Mouse (Mus musculus) adrenal gland, postnatal 10 days (tissue): ENCODE data around the gene Wasf2. TPM values are rescaled to one million over a fixed set of nuclear protein-coding genes. Genes with fewer than 3 reads are reported as not detected.

Experiments used
- DNase-seq: peaks from one replicate; pipeline ENCODE4 v3.0.0; 2021; ENCODE audit warnings: mixed read lengths
- total RNA-seq, 2 experiments: library from RNA; stranded (reverse); gene quantifications; 2 replicates each; pipeline ENCODE4 v1.2.3; 2021

The Wasf2 gene
- total RNA-seq, 2 experiments from 2014 or later: 122 to 123 TPM

GRCm38 (mm10) chr4:133202254-133202653 is 71.9 kb downstream of the Wasf2 start:
- no peak for DNase-seq

DNA sequence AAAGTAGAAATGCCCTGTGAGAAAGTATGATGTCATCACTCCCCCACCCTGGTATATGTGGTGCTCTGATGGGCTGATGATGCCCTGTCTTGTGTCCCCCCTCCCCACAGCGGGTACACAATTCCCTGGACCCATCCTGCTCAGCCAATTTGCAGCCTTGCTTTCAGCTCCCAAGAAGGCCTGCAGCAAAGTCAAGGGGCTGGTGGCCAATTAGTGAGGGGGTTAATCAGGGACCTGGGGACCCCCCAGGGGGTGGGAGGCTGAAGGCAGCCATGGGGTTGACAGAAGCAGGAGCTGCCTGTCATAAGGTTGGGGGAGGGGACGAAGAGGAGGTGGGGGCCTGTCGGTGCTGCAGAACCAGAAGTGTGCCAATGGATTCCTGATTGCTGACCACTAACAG is 73.3 kb downstream of the Wasf2 start:
- no peak for DNase-seq

DNA sequence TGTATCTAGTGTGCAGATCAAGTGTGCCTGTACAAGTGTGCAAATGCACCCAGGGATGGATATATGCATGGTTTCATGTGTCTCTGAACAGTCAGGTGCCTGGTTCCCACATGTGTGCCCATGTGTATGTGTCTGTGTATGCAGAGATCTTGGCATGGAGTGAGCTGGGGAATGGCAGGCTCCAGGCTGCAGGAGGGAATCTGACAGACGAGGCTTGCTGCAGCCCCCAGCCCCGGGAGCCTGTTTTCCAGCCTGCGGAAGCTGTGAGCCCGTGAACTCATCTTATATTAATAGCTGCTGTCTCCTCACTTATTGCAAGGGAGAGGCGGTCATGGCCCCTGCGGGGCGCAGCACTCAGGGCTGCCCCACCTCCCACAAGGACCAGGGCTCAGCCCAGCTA is 74.1 kb downstream of the Wasf2 start:
- no peak for DNase-seq

- peak; percentile 67 for DNase-seq
These were observed 79.1 kb downstream of the Wasf2 start for GRCm38 (mm10) chr4:133209366-133209765.

- DNase-seq: no peak
These were observed 79.9 kb downstream of the Wasf2 start for GRCm38 (mm10) chr4:133210023-133210787.

- DNase-seq: no peak
These were observed 80.6 kb downstream of the Wasf2 start for GRCm38 (mm10) chr4:133210788-133211390.

GRCm38 (mm10) chr4:133211751-133212561 is 81.7 kb downstream of the Wasf2 start, which contains the start of the genes Cd164l2 and Gpr3:
Cd164l2 (plus strand) TSS chr4:133212131.
Gpr3 (minus strand) TSS chr4:133212536.
- peak; percentile 25 for DNase-seq

- peak; percentile 87 for DNase-seq
These were observed 82.4 kb downstream of the Wasf2 start for GRCm38 (mm10) chr4:133212562-133213267.

- no peak for DNase-seq
These were observed 82.9 kb downstream of the Wasf2 start for GRCm38 (mm10) chr4:133213268-133213590.

- no peak for DNase-seq
These were observed 83.4 kb downstream of the Wasf2 start for GRCm38 (mm10) chr4:133213661-133214060.

- peak; percentile 72 for DNase-seq
These were observed 87.3 kb downstream of the Wasf2 start for GRCm38 (mm10) chr4:133217641-133218040.

DNA sequence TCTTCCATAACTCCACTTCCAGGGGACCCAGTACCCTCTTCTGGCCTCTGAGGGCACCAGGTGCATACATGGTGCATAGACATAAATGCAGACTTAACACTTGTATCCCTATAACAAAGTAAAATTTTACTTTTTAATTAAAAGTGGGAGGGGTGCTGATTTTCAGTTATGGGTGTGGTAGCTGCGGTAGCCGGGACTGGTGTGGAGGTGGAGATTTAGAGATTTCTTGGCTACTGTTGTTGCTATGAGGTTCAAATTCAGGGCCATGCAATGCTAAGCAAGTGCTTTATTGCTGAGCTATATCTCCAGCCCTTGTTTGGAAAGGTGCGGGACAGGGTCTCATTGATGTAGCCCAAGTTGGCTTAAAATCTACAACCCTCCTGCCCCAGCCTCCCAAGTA is 88.4 kb downstream of the Wasf2 start:
- DNase-seq: no peak

GRCm38 (mm10) chr4:133220656-133221055 is 90.4 kb downstream of the Wasf2 start:
- DNase-seq: no peak

- no peak for DNase-seq
These were observed 91.4 kb downstream of the Wasf2 start for GRCm38 (mm10) chr4:133221701-133222100.

DNA sequence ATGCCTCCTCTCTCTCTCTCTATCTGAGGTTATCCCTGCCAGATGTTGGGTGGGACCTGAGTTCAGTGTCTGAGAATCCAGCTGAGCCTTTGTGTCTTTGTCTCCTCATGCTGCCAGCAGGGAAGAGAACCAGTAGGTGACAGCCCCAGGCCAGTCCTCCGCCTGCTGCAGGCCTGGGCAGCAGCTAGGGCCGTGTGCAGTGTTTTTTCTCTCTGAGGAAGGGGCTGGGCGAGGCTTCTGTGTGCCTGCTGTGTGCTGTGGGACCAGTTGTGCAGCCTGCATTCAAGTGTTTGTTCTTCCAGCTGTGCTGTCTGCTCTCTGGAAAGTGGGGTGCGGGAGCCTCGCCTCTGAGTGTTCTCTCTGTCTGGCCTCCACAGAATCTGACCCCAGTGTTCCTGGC is 93.6 kb downstream of the Wasf2 start:
- no peak for DNase-seq

DNA sequence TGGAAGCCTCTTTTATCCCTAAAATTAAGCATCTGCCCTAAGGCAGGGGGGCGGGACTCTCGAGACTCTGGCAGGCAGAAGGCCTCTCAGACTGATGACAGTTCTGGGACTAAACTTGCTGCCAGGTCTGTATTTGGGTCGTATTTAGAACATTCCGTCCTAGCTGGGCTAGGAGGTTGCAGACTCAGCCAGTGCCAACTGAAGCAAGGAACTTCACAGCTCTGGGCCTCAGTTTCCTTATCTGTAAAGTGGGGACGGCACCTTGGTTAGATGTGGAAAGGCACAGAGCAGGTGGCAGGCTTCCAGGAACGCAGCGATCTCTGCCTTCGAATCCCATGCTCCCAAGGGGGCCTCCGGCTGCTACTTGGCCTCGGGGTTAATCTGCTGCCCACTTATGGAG is 95.8 kb downstream of the Wasf2 start:
- DNase-seq: no peak

DNA sequence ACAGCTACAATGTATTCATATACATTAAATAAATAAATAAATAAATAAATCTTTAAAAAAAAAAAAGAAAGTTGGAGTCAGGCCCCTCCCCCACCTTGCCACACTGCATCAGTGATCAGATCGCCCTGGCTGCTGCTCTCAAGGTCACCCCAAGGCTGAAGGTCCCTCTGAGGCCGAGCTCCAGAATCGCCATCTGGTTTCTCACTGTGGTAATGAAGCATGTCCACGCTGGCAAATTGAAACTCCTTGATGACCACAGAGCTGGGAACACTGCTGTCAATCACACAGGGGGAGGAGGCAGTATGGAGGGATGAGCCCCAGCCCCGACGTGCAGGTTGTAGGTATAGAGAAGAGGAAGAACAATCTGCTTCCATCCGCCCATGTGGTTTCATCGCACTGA is 97.3 kb downstream of the Wasf2 start:
- no peak for DNase-seq

DNA sequence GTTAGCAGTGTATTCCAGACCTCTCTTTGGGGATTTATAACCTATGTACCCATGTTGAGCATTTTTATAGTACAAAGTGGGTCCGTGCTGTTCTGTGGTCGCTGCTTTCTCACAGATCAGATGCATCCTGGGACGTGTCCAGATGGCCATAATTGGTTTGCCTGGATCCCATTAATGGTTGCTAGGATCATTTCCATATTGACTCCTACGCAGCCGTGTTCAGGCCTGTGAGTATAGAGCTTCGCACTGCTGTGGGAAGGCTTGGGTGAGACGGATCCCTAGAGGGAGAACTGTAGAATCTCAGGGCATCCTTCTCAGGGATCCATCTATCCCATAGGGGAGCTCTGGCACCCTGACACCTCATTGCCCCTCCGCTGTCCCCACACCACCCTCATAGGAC is 99.3 kb downstream of the Wasf2 start:
- DNase-seq: no peak

GRCm38 (mm10) chr4:133233285-133233976 is 103.1 kb downstream of the Wasf2 start:
- peak; percentile 63 for DNase-seq

- no peak for DNase-seq
These were observed 104.5 kb downstream of the Wasf2 start for GRCm38 (mm10) chr4:133234771-133235170.

DNA sequence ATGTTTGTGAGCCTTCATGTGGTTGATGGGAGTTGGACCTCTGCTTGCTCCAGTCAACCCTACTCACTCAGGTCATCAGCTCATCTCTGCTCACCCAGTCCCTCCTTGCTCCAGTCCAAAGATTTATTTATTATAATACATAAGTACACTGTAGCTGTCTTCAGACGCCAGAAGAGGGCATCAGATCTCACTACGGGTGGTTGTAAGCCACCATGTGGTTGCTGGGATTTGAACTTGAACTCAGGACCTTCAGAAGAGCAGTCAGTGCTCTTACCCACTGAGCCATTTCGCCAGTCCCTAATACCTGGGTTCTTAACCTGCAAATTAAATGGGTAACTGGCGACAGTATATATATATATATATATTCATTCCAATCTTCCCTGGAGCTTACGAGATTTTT is 105.1 kb downstream of the Wasf2 start:
- DNase-seq: no peak

- DNase-seq: no peak
These were observed 107.6 kb downstream of the Wasf2 start for GRCm38 (mm10) chr4:133237911-133238310.
